Mouse (Mus musculus) erythroblast, embryonic 14.5 days (primary cell): Measurements from ENCODE around the gene Golga7b. TPM values are rescaled to one million over a fixed set of nuclear protein-coding genes. Genes with fewer than 3 reads are reported as not detected.

Experiments used
- H3K27me3 ChIP-seq: 2 replicates; pipeline ENCODE4 v1.6.1; 2012; ENCODE audit warnings: inconsistent platforms; ENCODE audit not compliant: control insufficient read depth
- H3K36me3 ChIP-seq: 2 replicates; pipeline ENCODE4 v1.6.1; 2012; ENCODE audit warnings: mild to moderate bottlenecking, inconsistent platforms; ENCODE audit not compliant: control insufficient read depth
- H3K4me1 ChIP-seq: 2 replicates; pipeline ENCODE4 v1.6.1; 2012; ENCODE audit warnings: inconsistent platforms; ENCODE audit not compliant: control insufficient read depth
- H3K4me3 ChIP-seq: replicated peaks from 2 replicates; pipeline ENCODE3; 2012; ENCODE audit warnings: moderate library complexity, mild to moderate bottlenecking, inconsistent platforms
- H3K9me3 ChIP-seq: 2 replicates; pipeline ENCODE4 v1.6.1; 2012; ENCODE audit warnings: low read length, inconsistent platforms, mixed read lengths; ENCODE audit not compliant: control insufficient read depth
- GATA1 ChIP-seq: IDR thresholded peaks from 2 replicates; pipeline ENCODE4 v1.6.1; 2012; ENCODE audit warnings: low read length, inconsistent platforms, mixed read lengths
- TAL1 ChIP-seq: IDR thresholded peaks from 3 replicates; pipeline ENCODE4 v1.6.1; 2012; ENCODE audit warnings: low read length, inconsistent platforms, mixed read lengths
- polyA plus RNA-seq: library from polyadenylated mRNA; stranded (reverse); fragments of >175 nt; gene quantifications from 2 replicates; pipeline ENCODE4 v1.2.3, GENCODE M21; 2012

Gene Golga7b
- not detected in 2 replicates for polyA plus RNA-seq

- Histone ChIP-seq H3K4me1 (no peaks in the 10 kb centered on the region), H3K27me3 (no peaks in the 10 kb centered on the region), H3K4me3 (no peak within 1 kb of the TSS), H3K9me3 (no peaks in the 10 kb centered on the region), H3K36me3 (no peaks in the 10 kb centered on the region)
- TF ChIP-seq TAL1: no peak
- TF ChIP-seq GATA1: no peak
Observed at GRCm38 (mm10) chr19:42247519-42247918, at the start of gene Golga7b. Gene Golga7b, plus strand, starts transcription at chr19:42247574.

- TF ChIP-seq TAL1 (no peak), GATA1 (no peak)
- no peak overlapping the region for H3K4me3 ChIP-seq
- peaks cover 51% of the 10 kb centered on the region for H3K27me3 ChIP-seq
- H3K9me3 ChIP-seq: peaks cover 2% of the 10 kb centered on the region; the same call in 1 of the 2 replicates
- no peaks in the 10 kb centered on the region; the same call in none of the 2 replicates for H3K4me1 ChIP-seq
- H3K36me3 ChIP-seq: peaks cover 3% of the 10 kb centered on the region
Observed at GRCm38 (mm10) chr19:42198026-42198425, 49.3 kb upstream of the Golga7b start.

GRCm38 (mm10) chr19:42201696-42202381 is 45.5 kb upstream of the Golga7b start, which contains the start of gene Sfrp5:
Gene Sfrp5, minus strand, starts transcription at chr19:42202252.
- Histone ChIP-seq H3K36me3 (no peaks in the 10 kb centered on the region), H3K4me1 (no peaks in the 10 kb centered on the region; the same call in none of the 2 replicates), H3K4me3 (no peak within 1 kb of the TSS), H3K9me3 (peaks cover 2% of the 10 kb centered on the region; the same call in 1 of the 2 replicates), H3K27me3 (peaks cover 64% of the 10 kb centered on the region)
- TF ChIP-seq TAL1 (no peak), GATA1 (no peak)

GRCm38 (mm10) chr19:42202467-42202866 is 44.9 kb upstream of the Golga7b start:
- H3K27me3 ChIP-seq: peaks cover 64% of the 10 kb centered on the region
- no peak for TF ChIP-seq TAL1
- no peak for TF ChIP-seq GATA1
- no peak overlapping the region for H3K4me3 ChIP-seq
- H3K9me3 ChIP-seq: peaks cover 2% of the 10 kb centered on the region; the same call in 1 of the 2 replicates
- H3K4me1 ChIP-seq: no peaks in the 10 kb centered on the region; the same call in none of the 2 replicates
- H3K36me3 ChIP-seq: no peaks in the 10 kb centered on the region

- Histone ChIP-seq H3K36me3 (no peaks in the 10 kb centered on the region), H3K9me3 (peaks cover 2% of the 10 kb centered on the region; the same call in 1 of the 2 replicates), H3K4me3 (no peak overlapping the region), H3K27me3 (peaks cover 49% of the 10 kb centered on the region), H3K4me1 (no peaks in the 10 kb centered on the region; the same call in none of the 2 replicates)
- TF ChIP-seq GATA1: no peak
- no peak for TF ChIP-seq TAL1
Observed at GRCm38 (mm10) chr19:42204306-42204705, 43.1 kb upstream of the Golga7b start.

GRCm38 (mm10) chr19:42205201-42205600 is 42.2 kb upstream of the Golga7b start:
- TF ChIP-seq GATA1 (no peak), TAL1 (no peak)
- H3K36me3 ChIP-seq: no peaks in the 10 kb centered on the region
- peaks cover 2% of the 10 kb centered on the region; the same call in 1 of the 2 replicates for H3K9me3 ChIP-seq
- H3K27me3 ChIP-seq: peaks cover 40% of the 10 kb centered on the region
- H3K4me3 ChIP-seq: no peak overlapping the region
- H3K4me1 ChIP-seq: no peaks in the 10 kb centered on the region; the same call in none of the 2 replicates

GRCm38 (mm10) chr19:42209485-42209884 is 37.9 kb upstream of the Golga7b start:
- no peaks in the 10 kb centered on the region for H3K4me1 ChIP-seq
- no peaks in the 10 kb centered on the region for H3K9me3 ChIP-seq
- TF ChIP-seq TAL1 (no peak), GATA1 (no peak)
- no peaks in the 10 kb centered on the region for H3K36me3 ChIP-seq
- H3K27me3 ChIP-seq: no peaks in the 10 kb centered on the region
- H3K4me3 ChIP-seq: no peak overlapping the region

GRCm38 (mm10) chr19:42209976-42210375 is 37.4 kb upstream of the Golga7b start:
- Histone ChIP-seq H3K27me3 (no peaks in the 10 kb centered on the region), H3K36me3 (no peaks in the 10 kb centered on the region), H3K4me3 (no peak overlapping the region), H3K9me3 (no peaks in the 10 kb centered on the region), H3K4me1 (no peaks in the 10 kb centered on the region)
- TF ChIP-seq TAL1: no peak
- no peak for TF ChIP-seq GATA1

GRCm38 (mm10) chr19:42211936-42212335 is 35.4 kb upstream of the Golga7b start:
- Histone ChIP-seq H3K9me3 (no peaks in the 10 kb centered on the region), H3K4me1 (no peaks in the 10 kb centered on the region), H3K4me3 (no peak overlapping the region), H3K36me3 (no peaks in the 10 kb centered on the region), H3K27me3 (no peaks in the 10 kb centered on the region)
- TF ChIP-seq TAL1 (no peak), GATA1 (no peak)

GRCm38 (mm10) chr19:42214601-42215000 is 32.8 kb upstream of the Golga7b start:
- Histone ChIP-seq H3K4me1 (no peaks in the 10 kb centered on the region), H3K27me3 (no peaks in the 10 kb centered on the region), H3K36me3 (no peaks in the 10 kb centered on the region)

More at GRCm38 (mm10) chr19:42214601-42215000, 32.8 kb upstream of the Golga7b start:
- TF ChIP-seq TAL1 (no peak), GATA1 (no peak)
- no peak overlapping the region for H3K4me3 ChIP-seq
- H3K9me3 ChIP-seq: no peaks in the 10 kb centered on the region
